9 mouse cellular contexts compared by ENCODE assay signal in the genomic region with DNA sequence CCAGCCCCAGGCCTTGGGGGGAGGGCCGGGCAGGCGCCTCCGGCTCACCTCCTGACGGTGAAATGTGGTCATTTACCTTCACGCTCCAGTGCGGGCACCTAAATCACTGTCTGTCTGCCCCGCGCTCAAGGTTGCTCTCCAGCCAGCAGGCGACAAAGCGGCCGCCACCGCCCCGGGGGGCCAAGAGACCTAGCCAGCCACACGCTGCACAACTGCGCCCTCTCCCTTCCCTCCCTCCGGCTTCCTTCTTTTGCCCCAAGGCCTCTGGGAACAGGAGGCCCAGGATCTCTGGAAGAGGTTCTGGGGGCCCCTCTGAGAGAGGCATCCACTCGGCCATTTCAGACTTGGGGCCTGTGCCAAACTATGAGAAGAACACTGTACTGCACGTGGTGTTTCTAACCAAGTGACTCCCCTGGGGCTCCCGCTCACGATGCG. TPM values are rescaled to one million over a fixed set of nuclear protein-coding genes. Genes with fewer than 3 reads are reported as not detected.
DNase-seq lines count a peak whose midpoint lies in the region; ATAC-seq and TF ChIP-seq lines count a peak whose summit lies in the region.
"Had no signal": no experiment of that assay in that cellular context is flagged by ENCODE, and none has a peak within 500 bp of the region (broad histone marks: within the 10 kb centered on the region; RNA-seq: fewer than 3 reads in every experiment).

No protein-coding gene starts in this region.

- WGBS in lung, embryonic 14.5 days = 4% methylated on average over 21 of the region's 21 CpGs
- WGBS in lung, adult 2 months = 8% methylated on average over 21 of the region's 21 CpGs
- 3% methylated on average over 19 of the region's 21 CpGs for WGBS in embryonic facial prominence, embryonic 14.5 days
- 6% methylated on average over 21 of the region's 21 CpGs for WGBS in intestine, embryonic 16.5 days
- WGBS in midbrain, embryonic 15.5 days = 4% methylated on average over 21 of the region's 21 CpGs

- H3K27ac ChIP-seq in lung, embryonic 14.5 days (ENCODE audit: low read depth) = no peak overlapping the region
- H3K27ac ChIP-seq in embryonic facial prominence, embryonic 14.5 days (replicated peaks; ENCODE audit: low read depth, low read length) = no peak overlapping the region
- H3K27ac ChIP-seq in intestine, embryonic 16.5 days (ENCODE audit: low read length) = no peak overlapping the region
- no peak overlapping the region for H3K27ac ChIP-seq in midbrain, embryonic 15.5 days

- H3K9me3 ChIP-seq in lung, embryonic 14.5 days (ENCODE audit: low read depth, low read length) = no peaks in the 10 kb centered on the region
- no peaks in the 10 kb centered on the region for H3K9me3 ChIP-seq in embryonic facial prominence, embryonic 14.5 days (ENCODE audit: control insufficient read depth, low read length)
- H3K9me3 ChIP-seq in intestine, embryonic 16.5 days (ENCODE audit: control insufficient read depth, low read length) = no peaks in the 10 kb centered on the region
- H3K9me3 ChIP-seq in midbrain, embryonic 15.5 days = no peaks in the 10 kb centered on the region
- H3K9me3 ChIP-seq: G1E had no signal

- DNase-seq in lung, embryonic 14.5 days = peak; percentile 47
- DNase-seq in lung, adult 2 months = no peak
- peak; percentile 76 for DNase-seq in embryonic facial prominence, embryonic 14.5 days (ENCODE audit: low spot score)
- no peak for DNase-seq in thymus, postnatal 14 days
- no peak for DNase-seq in layer of hippocampus, postnatal 36 days
- DNase-seq in lung, postnatal 4 days = no peak

- TF ChIP-seq POLR2A in lung, adult 2 months (IDR thresholded peaks at IDR 0.05; ENCODE audit: borderline replicate concordance, extremely low read depth, low read depth, low read length) = no peak

- no peak for ATAC-seq in lung, embryonic 14.5 days (ENCODE audit: insufficient read depth)
- no peak for ATAC-seq in embryonic facial prominence, embryonic 14.5 days (ENCODE audit: low read depth)
- ATAC-seq in intestine, embryonic 16.5 days = peak; percentile 65
- ATAC-seq in midbrain, embryonic 15.5 days (replicated peaks) = no peak

- no peak for TF ChIP-seq CTCF in lung, embryonic 14.5 days (IDR thresholded peaks at IDR 0.05; ENCODE audit: low read depth)
- no peak for TF ChIP-seq CTCF in lung, adult 2 months (IDR thresholded peaks at IDR 0.05; ENCODE audit: insufficient read depth, low read length)

- H3K4me1 ChIP-seq in lung, embryonic 14.5 days (ENCODE audit: insufficient read depth) = no peaks in the 10 kb centered on the region
- H3K4me1 ChIP-seq in lung, adult 2 months (ENCODE audit: control insufficient read depth, insufficient read depth, low read length) = no peaks in the 10 kb centered on the region
- H3K4me1 ChIP-seq in embryonic facial prominence, embryonic 14.5 days (ENCODE audit: control insufficient read depth, insufficient read depth, low read length) = peaks cover 10% of the 10 kb centered on the region
- H3K4me1 ChIP-seq in intestine, embryonic 16.5 days (ENCODE audit: control insufficient read depth, insufficient read depth, low read length) = peaks cover 10% of the 10 kb centered on the region
- H3K4me1 ChIP-seq in midbrain, embryonic 15.5 days = peaks cover 47% of the 10 kb centered on the region

- no peak overlapping the region; the same call in 1 of the 2 replicates for H3K9ac ChIP-seq in lung, embryonic 14.5 days
- H3K9ac ChIP-seq in embryonic facial prominence, embryonic 14.5 days (ENCODE audit: low read depth, low read length) = no peak overlapping the region
- peak overlapping the region; percentile 35 for H3K9ac ChIP-seq in intestine, embryonic 16.5 days (ENCODE audit: low read depth, low read length)
- H3K9ac ChIP-seq in midbrain, embryonic 15.5 days = no peak overlapping the region

- H3K36me3 ChIP-seq in lung, embryonic 14.5 days (ENCODE audit: insufficient read depth) = no peaks in the 10 kb centered on the region
- no peaks in the 10 kb centered on the region for H3K36me3 ChIP-seq in embryonic facial prominence, embryonic 14.5 days (ENCODE audit: control insufficient read depth, insufficient read depth, low read length)
- H3K36me3 ChIP-seq in intestine, embryonic 16.5 days (ENCODE audit: control insufficient read depth, insufficient read depth, low read length) = no peaks in the 10 kb centered on the region
- H3K36me3 ChIP-seq in midbrain, embryonic 15.5 days (replicated peaks) = no peaks in the 10 kb centered on the region
- H3K36me3 ChIP-seq: G1E had no signal

- 0 out of 2 replicates have a peak, but pooled peaks cover 2% of the 10 kb centered on the region for H3K27me3 ChIP-seq in lung, embryonic 14.5 days (ENCODE audit: insufficient read depth, low read length)
- H3K27me3 ChIP-seq in embryonic facial prominence, embryonic 14.5 days (replicated peaks; ENCODE audit: control insufficient read depth, insufficient read depth, low read length) = peaks cover 4% of the 10 kb centered on the region; the same call in 1 of the 2 replicates
- peaks cover 5% of the 10 kb centered on the region; the same call in 1 of the 2 replicates for H3K27me3 ChIP-seq in intestine, embryonic 16.5 days (replicated peaks; ENCODE audit: control insufficient read depth, insufficient read depth, low read length)
- no peaks in the 10 kb centered on the region for H3K27me3 ChIP-seq in midbrain, embryonic 15.5 days (replicated peaks)

- H3K4me2 ChIP-seq in lung, embryonic 14.5 days = peak overlapping the region; percentile 47; the same call in 1 of the 2 replicates
- peak overlapping the region; percentile 44 for H3K4me2 ChIP-seq in embryonic facial prominence, embryonic 14.5 days (ENCODE audit: low read depth, low read length)
- H3K4me2 ChIP-seq in intestine, embryonic 16.5 days (ENCODE audit: low read depth, low read length) = peak overlapping the region; percentile 42
- 0 out of 2 replicates have a peak overlapping the region, but pooled peaks have one; percentile 3 for H3K4me2 ChIP-seq in midbrain, embryonic 15.5 days

- H3K4me3 ChIP-seq in lung, embryonic 14.5 days (ENCODE audit: low read depth, low read length) = no peak overlapping the region
- no peak overlapping the region for H3K4me3 ChIP-seq in lung, adult 2 months (replicated peaks; ENCODE audit: extremely low read depth, low read depth, low read length)
- peak overlapping the region; percentile 11 for H3K4me3 ChIP-seq in embryonic facial prominence, embryonic 14.5 days (ENCODE audit: low read depth, low read length)
- H3K4me3 ChIP-seq in intestine, embryonic 16.5 days (ENCODE audit: low read length) = no peak overlapping the region; the same call in 1 of the 2 replicates
- H3K4me3 ChIP-seq in midbrain, embryonic 15.5 days = no peak overlapping the region

RNA-seq across cellular contexts. Expression of a gene that starts 54.8 kb away (rescaled TPM):
- polyA plus RNA-seq in lung, embryonic 14.5 days (2014; fragmentation: Nextera tagmentation; extraction: Ambion mirVana) = 7.6 and 12.1 TPM in 2 replicates
- 7.2 and 8.7 TPM in 2 replicates for polyA plus RNA-seq in lung, adult 2 months (2012; rRNA removed)
- 7.9 and 12.0 TPM in 2 replicates for polyA plus RNA-seq in embryonic facial prominence, embryonic 14.5 days (2014; fragmentation: Nextera tagmentation; extraction: Ambion mirVana)
- polyA plus RNA-seq in intestine, embryonic 16.5 days (2015; fragmentation: Nextera tagmentation; extraction: Ambion mirVana) = 14.6 and 15.0 TPM in 2 replicates
- 13.2 and 16.0 TPM in 2 replicates for polyA plus RNA-seq in midbrain, embryonic 15.5 days (2015; fragmentation: Nextera tagmentation; extraction: Ambion mirVana)
- total RNA-seq in layer of hippocampus, postnatal 36 days (2021) = 10 to 100 TPM in 1 of 2 experiments, 1 to 10 TPM in 1; 7.9 to 13.3 TPM

Comparison
In these comparisons a context has a peak if more than half of its experiments do, and no peak if none do; other contexts are left out.
1. DNase-seq: peak in lung, embryonic 14.5 days (single experiment) and embryonic facial prominence, embryonic 14.5 days (single experiment); none in lung, adult 2 months (single experiment), thymus, postnatal 14 days (single experiment), layer of hippocampus, postnatal 36 days (0 of 2) and lung, postnatal 4 days (0 of 2).
2. Peak in every context shown above with its lines, with median percentiles within 50 percentile points of each other: H3K4me2 ChIP-seq.